Mouse (Mus musculus) erythroblast, embryonic 14.5 days (primary cell): ENCODE measurements around the gene Ptpn14.

Experiments used
- GATA1 ChIP-seq: IDR thresholded peaks from 2 replicates; pipeline ENCODE4 v1.6.1; 2012; ENCODE audit warnings: low read length, inconsistent platforms, mixed read lengths
- TAL1 ChIP-seq: IDR thresholded peaks from 3 replicates; pipeline ENCODE4 v1.6.1; 2012; ENCODE audit warnings: low read length, inconsistent platforms, mixed read lengths

GRCm38 (mm10) chr1:189789545-189789944 lies 61.5 kb downstream of the Ptpn14 start:
- TF ChIP-seq GATA1, result no peak
- no peak for TF ChIP-seq TAL1
